Mouse (Mus musculus): ENCODE measurements at regions not wholly inside any gene's neighbourhood (a gene's known extent, or its start where the extent isn't known, plus 50 kb on each side); places are given as distances from the start of the nearest gene placed in this dataset.

DNA sequence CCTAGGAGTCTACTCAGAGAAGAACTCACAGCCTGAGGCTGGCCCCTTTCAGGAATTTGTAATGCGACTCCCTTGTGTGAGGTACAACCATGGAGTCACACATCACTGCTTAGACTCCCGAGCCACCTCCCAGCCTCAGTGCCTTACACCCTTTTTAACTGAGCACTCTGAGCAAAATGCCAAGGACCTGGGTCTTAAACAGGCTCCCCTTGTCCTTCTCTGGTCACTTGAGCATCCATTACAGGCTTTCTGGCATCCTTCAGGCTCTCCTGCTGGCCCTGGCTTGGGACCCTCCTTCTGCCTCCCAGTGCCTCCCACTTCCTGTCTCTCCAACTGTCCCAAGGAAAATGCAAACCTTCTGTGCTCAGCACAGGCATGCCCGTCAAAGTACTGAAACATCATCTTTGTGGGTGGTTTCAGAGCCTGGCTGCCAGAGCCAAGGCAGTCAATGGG lies 100.0 kb downstream of the Wdr11 start:
- TF ChIP-seq CTCF (IDR thresholded peaks at IDR 0.05; ENCODE audit: low read depth), result no peak
- no peak for TF ChIP-seq EP300 (IDR thresholded peaks at IDR 0.05; ENCODE audit: low read depth)
